Mouse (Mus musculus) left cerebral cortex, postnatal 4 days (tissue): Measurements from ENCODE around the gene Ip6k2. TPM values are rescaled to one million over a fixed set of nuclear protein-coding genes. Genes with fewer than 3 reads are reported as not detected.

Experiments used
- DNase-seq: peaks from one replicate; pipeline ENCODE4 v3.0.0-alpha.2; 2022
- intact Hi-C: fragments of 180-260 bp; cut with DNase I; formaldehyde crosslinking; loops from one replicate; pipeline ENCODE4 v1.15.1; 2025
- total RNA-seq, 2 experiments: library from RNA; stranded (reverse); gene quantifications; 2 replicates each; pipeline ENCODE4 v1.2.3; 2021

Gene Ip6k2
- total RNA-seq, result 100 to 1,000 TPM; 188 to 206 TPM

- peak; percentile 99 for DNase-seq
- intact Hi-C loops, result no loop called here
Measured at GRCm38 (mm10) chr9:108783548-108784463, at the start of gene Ip6k2. Gene Ip6k2, plus strand, starts transcription at chr9:108783796.

- DNase-seq, result no peak
- intact Hi-C loops, result no loop called here
Measured at GRCm38 (mm10) chr9:108734626-108735025, 49.0 kb upstream of the Ip6k2 start.

- intact Hi-C loops, result no loop called here
- no peak for DNase-seq
Measured at GRCm38 (mm10) chr9:108739239-108739638, 44.4 kb upstream of the Ip6k2 start.

GRCm38 (mm10) chr9:108740062-108740461 lies 43.5 kb upstream of the Ip6k2 start:
- DNase-seq, result no peak
- intact Hi-C loops, result no loop called here

GRCm38 (mm10) chr9:108742048-108742447 lies 41.5 kb upstream of the Ip6k2 start:
- no peak for DNase-seq
- intact Hi-C loops, result no loop called here

GRCm38 (mm10) chr9:108746876-108747499 lies 36.6 kb upstream of the Ip6k2 start:
- intact Hi-C loops, result no loop called here
- DNase-seq, result no peak

- DNase-seq, result no peak
- intact Hi-C loops, result no loop called here
Measured at GRCm38 (mm10) chr9:108747694-108748093, 35.9 kb upstream of the Ip6k2 start.

GRCm38 (mm10) chr9:108748600-108749183 lies 34.9 kb upstream of the Ip6k2 start:
- no peak for DNase-seq
- intact Hi-C loops, result no loop called here

- intact Hi-C loops, result no loop called here
- no peak for DNase-seq
Measured at GRCm38 (mm10) chr9:108750616-108751015, 33.0 kb upstream of the Ip6k2 start.

- intact Hi-C loops, result no loop called here
- no peak for DNase-seq
Measured at GRCm38 (mm10) chr9:108752142-108752920, 31.3 kb upstream of the Ip6k2 start.

- intact Hi-C loops, result no loop called here
Measured at GRCm38 (mm10) chr9:108753326-108753725, 30.3 kb upstream of the Ip6k2 start.

GRCm38 (mm10) chr9:108753976-108754375 lies 29.6 kb upstream of the Ip6k2 start:
- intact Hi-C loops, result no loop called here
- no peak for DNase-seq

More at GRCm38 (mm10) chr9:108753326-108753725, 30.3 kb upstream of the Ip6k2 start:
- peak; percentile 60 for DNase-seq

- DNase-seq, result peak; percentile 11
- intact Hi-C loops, result no loop called here
Measured at GRCm38 (mm10) chr9:108754423-108754822, 29.2 kb upstream of the Ip6k2 start.

- intact Hi-C loops, result no loop called here
- no peak for DNase-seq
Measured at GRCm38 (mm10) chr9:108757406-108757805, 26.2 kb upstream of the Ip6k2 start.

GRCm38 (mm10) chr9:108759121-108759520 lies 24.5 kb upstream of the Ip6k2 start:
- DNase-seq, result no peak
- intact Hi-C loops, result no loop called here

GRCm38 (mm10) chr9:108759805-108760204 lies 23.8 kb upstream of the Ip6k2 start:
- intact Hi-C loops, result no loop called here
- peak; percentile 57 for DNase-seq

- intact Hi-C loops, result no loop called here
- DNase-seq, result no peak
Measured at GRCm38 (mm10) chr9:108761561-108761960, 22.0 kb upstream of the Ip6k2 start.

- intact Hi-C loops, result no loop called here
- no peak for DNase-seq
Measured at GRCm38 (mm10) chr9:108764971-108765370, 18.6 kb upstream of the Ip6k2 start.

- no peak for DNase-seq
Measured at GRCm38 (mm10) chr9:108776614-108777013, 7.0 kb upstream of the Ip6k2 start.

GRCm38 (mm10) chr9:108777276-108777675 lies 6.3 kb upstream of the Ip6k2 start:
- intact Hi-C loops, result no loop called here
- DNase-seq, result no peak

More at GRCm38 (mm10) chr9:108776614-108777013, 7.0 kb upstream of the Ip6k2 start:
- intact Hi-C loops, result no loop called here

GRCm38 (mm10) chr9:108780959-108781358 lies 2.6 kb upstream of the Ip6k2 start:
- intact Hi-C loops, result no loop called here
- DNase-seq, result no peak
